Mouse (Mus musculus) kidney, embryonic 16.5 days (tissue): ENCODE measurements around the gene Zfp462. TPM values are rescaled to one million over a fixed set of nuclear protein-coding genes. Genes with fewer than 3 reads are reported as not detected.
"Not testable (repeated sequence)": the region's sequence is repeated elsewhere in the genome, so short reads cannot be mapped to it uniquely, and the experiment has no call there.

Experiments used
- ATAC-seq: fragments of 200-750 bp; cut with Nextera tagmentation; 2 replicates; pipeline ENCODE4 v1.8.0; 2017; ENCODE audit warnings: moderate TSS enrichment; ENCODE audit not compliant: low FRiP score, low TSS enrichment
- H3K27ac ChIP-seq: fragments of 300-500 bp; sonication (generic); 2 replicates; pipeline ENCODE4 v1.5.1; 2014; ENCODE audit warnings: low read length
- H3K27me3 ChIP-seq: fragments of 300-500 bp; sonication (generic); 2 replicates; pipeline ENCODE4 v1.6.1; 2014; ENCODE audit warnings: low read length, control low read depth, mixed read lengths; ENCODE audit not compliant: insufficient read depth
- H3K36me3 ChIP-seq: fragments of 300-500 bp; sonication (generic); 2 replicates; pipeline ENCODE4 v1.6.1; 2014; ENCODE audit warnings: low read length, control low read depth, mixed read lengths; ENCODE audit not compliant: insufficient read depth
- H3K4me1 ChIP-seq: fragments of 300-500 bp; sonication (generic); 2 replicates; pipeline ENCODE4 v1.6.1; 2014; ENCODE audit warnings: low read length, control low read depth, mixed read lengths; ENCODE audit not compliant: insufficient read depth
- H3K4me2 ChIP-seq: fragments of 300-500 bp; sonication (generic); replicated peaks from 2 replicates; pipeline ENCODE4 v1.6.1; 2014; ENCODE audit warnings: low read depth, low read length
- H3K4me3 ChIP-seq: fragments of 300-500 bp; sonication (generic); 2 replicates; pipeline ENCODE4 v1.5.1; 2014; ENCODE audit warnings: mild to moderate bottlenecking, low read length
- H3K9ac ChIP-seq: fragments of 300-500 bp; sonication (generic); replicated peaks from 2 replicates; pipeline ENCODE4 v1.6.1; 2014; ENCODE audit warnings: low read length
- H3K9me3 ChIP-seq: fragments of 300-500 bp; sonication (generic); 2 replicates; pipeline ENCODE4 v1.6.1; 2016; ENCODE audit warnings: low read length, control low read depth
- WGBS: fragments of 180-500 bp; shearing (Covaris S2); extraction: QIAGEN DNeasy Blood & Tissue Kit; methylation state at CpG from one replicate; pipeline ENCODE4 v1.1.7; 2014; 5-methylcytosine and 5-hydroxymethylcytosine counted together
- polyA plus RNA-seq: library from polyadenylated mRNA; unstranded; fragments of >200 nt; fragmentation: Nextera tagmentation; extraction: Ambion mirVana; gene quantifications from 2 replicates; pipeline ENCODE4 v1.2.1, GENCODE M21; 2015

Gene Zfp462
- polyA plus RNA-seq, 1 experiment from 2014 or later = 3.4 TPM

GRCm38 (mm10) chr4:54986671-54987070 lies 41.8 kb downstream of the Zfp462 start:
- Histone ChIP-seq H3K4me1 (peaks cover 9% of the 10 kb centered on the region), H3K9me3 (no peaks in the 10 kb centered on the region), H3K27ac (no peak overlapping the region), H3K4me2 (no peak overlapping the region), H3K4me3 (no peak overlapping the region), H3K36me3 (0 out of 2 replicates have a peak, but pooled peaks cover 4% of the 10 kb centered on the region), H3K27me3 (no peaks in the 10 kb centered on the region), H3K9ac (no peak overlapping the region)
- 65% methylated on average over 4 of the region's 4 CpGs for WGBS
- no peak for ATAC-seq

GRCm38 (mm10) chr4:54987256-54987655 lies 42.4 kb downstream of the Zfp462 start:
- Histone ChIP-seq H3K4me3 (no peak overlapping the region), H3K9ac (no peak overlapping the region), H3K36me3 (0 out of 2 replicates have a peak, but pooled peaks cover 4% of the 10 kb centered on the region), H3K9me3 (no peaks in the 10 kb centered on the region), H3K4me2 (no peak overlapping the region), H3K27ac (no peak overlapping the region), H3K27me3 (no peaks in the 10 kb centered on the region), H3K4me1 (peaks cover 9% of the 10 kb centered on the region)
- WGBS = 39% methylated on average over 3 of the region's 3 CpGs
- ATAC-seq = no peak

DNA sequence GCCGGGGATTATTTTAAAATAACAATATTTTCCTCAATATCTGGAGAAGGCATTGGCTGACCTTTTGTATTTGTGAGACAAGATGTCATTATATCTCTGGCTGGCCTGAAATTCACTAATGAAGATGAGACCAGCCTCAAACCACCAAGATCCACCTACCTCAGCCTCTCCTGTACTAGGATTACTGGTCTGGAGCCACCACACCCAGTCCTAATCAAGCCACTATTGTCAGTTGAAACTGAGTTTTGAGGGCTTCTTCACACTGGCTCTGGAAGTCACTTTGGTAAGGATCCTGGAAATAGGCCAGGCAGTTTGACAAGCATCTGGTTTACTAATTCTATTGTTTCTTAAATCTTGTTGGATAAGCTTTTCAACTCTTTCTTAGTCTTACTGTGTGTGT lies 43.1 kb downstream of the Zfp462 start:
- 100% methylated on average over 1 of the region's 1 CpGs for WGBS
- no peak for ATAC-seq
- Histone ChIP-seq H3K27ac (no peak overlapping the region), H3K4me2 (no peak overlapping the region), H3K36me3 (0 out of 2 replicates have a peak, but pooled peaks cover 4% of the 10 kb centered on the region), H3K4me1 (peaks cover 9% of the 10 kb centered on the region), H3K27me3 (no peaks in the 10 kb centered on the region), H3K9ac (no peak overlapping the region), H3K4me3 (no peak overlapping the region), H3K9me3 (no peaks in the 10 kb centered on the region)

- no peak overlapping the region for H3K27ac ChIP-seq
- H3K4me2 ChIP-seq = no peak overlapping the region
- WGBS = 50% methylated on average over 5 of the region's 5 CpGs
- H3K4me1 ChIP-seq = peaks cover 2% of the 10 kb centered on the region
- no peaks in the 10 kb centered on the region for H3K27me3 ChIP-seq
- H3K9me3 ChIP-seq = no peaks in the 10 kb centered on the region
- H3K36me3 ChIP-seq = peaks cover 10% of the 10 kb centered on the region; the same call in 1 of the 2 replicates
- H3K9ac ChIP-seq = no peak overlapping the region
- no peak overlapping the region for H3K4me3 ChIP-seq
- no peak for ATAC-seq
Measured at GRCm38 (mm10) chr4:54991973-54992372, 47.1 kb downstream of the Zfp462 start.

GRCm38 (mm10) chr4:54993001-54993400 lies 48.2 kb downstream of the Zfp462 start:
- not testable (repeated sequence) for H3K9ac ChIP-seq, H3K36me3 ChIP-seq, ATAC-seq, H3K4me3 ChIP-seq, H3K27me3 ChIP-seq, H3K4me1 ChIP-seq, H3K27ac ChIP-seq, H3K4me2 ChIP-seq, H3K9me3 ChIP-seq

- H3K36me3 ChIP-seq = peaks cover 10% of the 10 kb centered on the region; the same call in 1 of the 2 replicates
- H3K4me1 ChIP-seq = no peaks in the 10 kb centered on the region
Measured at GRCm38 (mm10) chr4:54995258-54995657, 50.4 kb downstream of the Zfp462 start.

DNA sequence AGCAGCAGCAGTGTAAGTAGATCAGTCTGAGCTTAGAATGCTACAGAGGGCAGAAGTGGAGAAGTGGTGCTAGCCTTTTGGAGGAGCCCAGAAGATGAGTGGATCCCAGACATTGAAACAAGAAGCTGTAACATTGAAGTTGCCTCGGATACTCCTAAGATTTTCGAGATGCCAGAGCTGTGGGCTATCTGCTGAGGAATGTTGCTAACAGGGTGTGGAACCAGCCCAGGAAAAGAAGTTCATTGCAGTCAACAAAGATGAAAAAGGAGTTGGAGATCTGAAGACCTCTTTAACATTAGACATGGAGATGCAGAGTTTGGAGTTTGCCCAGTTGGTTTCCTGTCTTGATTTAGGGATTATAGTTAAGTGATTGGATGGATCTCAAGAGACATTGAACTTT lies 51.2 kb downstream of the Zfp462 start:
- Histone ChIP-seq H3K36me3 (peaks cover 10% of the 10 kb centered on the region; the same call in 1 of the 2 replicates), H3K4me2 (no peak overlapping the region), H3K4me3 (no peak overlapping the region), H3K9ac (no peak overlapping the region), H3K4me1 (no peaks in the 10 kb centered on the region), H3K27ac (no peak overlapping the region), H3K27me3 (no peaks in the 10 kb centered on the region), H3K9me3 (no peaks in the 10 kb centered on the region)
- no peak for ATAC-seq
- WGBS = 98% methylated on average over 2 of the region's 2 CpGs

More at GRCm38 (mm10) chr4:54995258-54995657, 50.4 kb downstream of the Zfp462 start:
- no peaks in the 10 kb centered on the region for H3K9me3 ChIP-seq
- no peak overlapping the region for H3K4me3 ChIP-seq
- no peak overlapping the region for H3K9ac ChIP-seq
- H3K27ac ChIP-seq = no peak overlapping the region
- ATAC-seq = no peak
- no peaks in the 10 kb centered on the region for H3K27me3 ChIP-seq
- no peak overlapping the region for H3K4me2 ChIP-seq
- 80% methylated on average over 1 of the region's 1 CpGs for WGBS

DNA sequence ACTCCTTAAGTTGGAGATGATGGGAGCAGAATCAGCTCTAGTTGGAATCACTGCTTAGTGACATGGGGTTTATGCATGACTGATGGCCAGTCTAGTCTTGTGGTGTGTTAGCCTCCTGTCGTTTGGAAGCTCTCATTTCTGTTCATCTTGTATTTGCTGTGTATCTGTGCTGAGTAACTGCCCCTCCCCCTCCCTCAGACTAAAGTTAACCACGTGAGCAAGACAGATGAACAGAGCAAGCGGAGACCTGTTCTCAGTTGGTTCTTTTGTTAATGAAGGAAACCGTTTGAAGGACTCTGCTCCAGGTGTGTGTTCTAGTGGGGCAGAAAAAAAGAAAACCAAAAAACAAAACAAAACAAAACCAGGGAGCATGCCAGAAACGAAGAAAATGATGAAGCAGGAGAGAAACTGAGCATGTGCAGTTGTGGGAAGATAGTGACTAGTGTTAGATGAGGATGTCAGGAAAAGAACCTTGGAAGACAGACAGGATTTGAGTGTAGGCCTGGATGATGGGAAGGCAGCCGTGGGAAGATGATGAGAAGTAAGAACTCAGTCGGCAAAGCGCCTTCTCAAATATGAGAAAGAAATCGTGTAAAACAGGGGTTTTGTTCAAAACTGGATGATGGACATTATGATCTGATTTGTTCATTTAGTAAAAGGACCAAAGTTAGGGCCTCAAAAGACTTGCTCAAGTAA lies 53.4 kb downstream of the Zfp462 start:
- H3K4me1 ChIP-seq = peaks cover under 1% of the 10 kb centered on the region
- H3K4me3 ChIP-seq = no peak overlapping the region
- 84% methylated on average over 9 of the region's 9 CpGs for WGBS
- no peaks in the 10 kb centered on the region for H3K9me3 ChIP-seq
- H3K27ac ChIP-seq = no peak overlapping the region
- H3K9ac ChIP-seq = no peak overlapping the region
- no peak for ATAC-seq
- no peak overlapping the region for H3K4me2 ChIP-seq
- no peaks in the 10 kb centered on the region for H3K27me3 ChIP-seq
- H3K36me3 ChIP-seq = peaks cover 10% of the 10 kb centered on the region; the same call in 1 of the 2 replicates

DNA sequence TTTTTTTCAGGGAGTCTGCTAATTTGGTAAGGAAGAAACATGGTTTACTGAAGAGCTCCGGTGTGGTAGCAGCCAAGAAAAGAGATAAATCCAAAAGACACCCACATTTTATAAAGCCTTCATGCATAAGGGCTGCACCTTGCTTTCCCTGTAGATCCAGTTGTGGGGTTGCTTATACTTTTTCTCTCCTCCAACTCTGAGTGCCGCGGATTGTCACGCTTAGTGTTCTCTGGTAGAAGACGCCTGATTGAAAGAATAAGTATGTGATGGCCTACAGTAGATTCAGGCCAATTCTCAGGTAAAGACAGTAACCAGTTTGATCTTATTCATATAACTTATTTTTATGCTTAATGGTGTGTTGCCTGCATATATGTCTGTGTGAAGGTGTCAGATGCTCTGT lies 54.7 kb downstream of the Zfp462 start:
- Histone ChIP-seq H3K36me3 (peaks cover 10% of the 10 kb centered on the region; the same call in 1 of the 2 replicates), H3K4me3 (no peak overlapping the region), H3K4me2 (no peak overlapping the region), H3K9me3 (no peaks in the 10 kb centered on the region), H3K4me1 (peaks cover 13% of the 10 kb centered on the region), H3K27me3 (no peaks in the 10 kb centered on the region), H3K9ac (no peak overlapping the region), H3K27ac (no peak overlapping the region)
- WGBS = 92% methylated on average over 5 of the region's 5 CpGs
- ATAC-seq = no peak

DNA sequence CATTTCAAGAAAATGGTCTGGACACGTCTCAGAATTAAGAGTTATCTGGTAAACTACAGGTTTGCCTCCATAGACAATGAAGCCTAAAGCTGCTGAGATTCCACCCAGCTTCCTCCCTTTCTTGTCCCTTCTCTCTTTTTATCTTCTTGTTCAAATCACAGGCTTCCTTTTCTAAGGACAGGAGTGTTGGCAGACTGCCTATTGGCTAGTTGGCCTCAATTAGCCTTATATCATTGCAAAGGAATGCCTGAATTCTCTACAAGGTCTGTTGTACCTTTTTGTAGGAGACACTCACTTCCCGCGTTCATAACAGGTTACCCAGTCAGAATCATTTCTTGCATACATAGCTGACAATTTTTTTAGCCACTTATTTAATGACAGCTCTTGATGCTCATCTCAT lies 56.5 kb downstream of the Zfp462 start:
- 82% methylated on average over 3 of the region's 3 CpGs for WGBS
- Histone ChIP-seq H3K4me1 (peaks cover 32% of the 10 kb centered on the region), H3K9me3 (no peaks in the 10 kb centered on the region), H3K4me3 (no peak overlapping the region), H3K4me2 (no peak overlapping the region), H3K27ac (no peak overlapping the region), H3K36me3 (peaks cover 3% of the 10 kb centered on the region; the same call in 1 of the 2 replicates), H3K27me3 (no peaks in the 10 kb centered on the region), H3K9ac (no peak overlapping the region)
- no peak for ATAC-seq
